Mouse (Mus musculus) intestine, embryonic 16.5 days (tissue): Measurements from ENCODE around the gene Slc7a11. TPM values are rescaled to one million over a fixed set of nuclear protein-coding genes. Genes with fewer than 3 reads are reported as not detected.
A peak's percentile ranks its signal among the peaks of the same experiment; 100 is the strongest.

Experiments used
- ATAC-seq: fragments of 200-750 bp; cut with Nextera tagmentation; 2 replicates; pipeline ENCODE4 v1.8.0; 2017; ENCODE audit warnings: moderate TSS enrichment, moderate library complexity
- H3K27ac ChIP-seq: fragments of 300-500 bp; sonication (generic); 2 replicates; pipeline ENCODE4 v1.5.1; 2014; ENCODE audit warnings: mild to moderate bottlenecking, low read length
- H3K27me3 ChIP-seq: fragments of 300-500 bp; sonication (generic); replicated peaks from 2 replicates; pipeline ENCODE4 v1.6.1; 2014; ENCODE audit warnings: low read length, control low read depth, mixed read lengths; ENCODE audit not compliant: control insufficient read depth, insufficient read depth
- H3K36me3 ChIP-seq: fragments of 300-500 bp; sonication (generic); 2 replicates; pipeline ENCODE4 v1.6.1; 2014; ENCODE audit warnings: low read length, control low read depth; ENCODE audit not compliant: control insufficient read depth, insufficient read depth
- H3K4me1 ChIP-seq: fragments of 300-500 bp; sonication (generic); 2 replicates; pipeline ENCODE4 v1.6.1; 2014; ENCODE audit warnings: low read length, control low read depth, mixed read lengths; ENCODE audit not compliant: control insufficient read depth, insufficient read depth
- H3K4me2 ChIP-seq: fragments of 300-500 bp; sonication (generic); 2 replicates; pipeline ENCODE4 v1.6.1; 2014; ENCODE audit warnings: low read depth, low read length, control low read depth
- H3K4me3 ChIP-seq: fragments of 300-500 bp; sonication (generic); 2 replicates; pipeline ENCODE4 v1.5.1; 2014; ENCODE audit warnings: mild to moderate bottlenecking, low read length
- H3K9ac ChIP-seq: fragments of 300-500 bp; sonication (generic); 2 replicates; pipeline ENCODE4 v1.6.1; 2014; ENCODE audit warnings: low read depth, low read length
- H3K9me3 ChIP-seq: fragments of 300-500 bp; sonication (generic); 2 replicates; pipeline ENCODE4 v1.6.1; 2016; ENCODE audit warnings: low read length, control low read depth; ENCODE audit not compliant: control insufficient read depth
- WGBS: fragments of 180-500 bp; shearing (Covaris S2); extraction: QIAGEN DNeasy Blood & Tissue Kit; methylation state at CpG from one replicate; pipeline ENCODE4 v1.1.7; 2014; 5-methylcytosine and 5-hydroxymethylcytosine counted together
- polyA plus RNA-seq: library from polyadenylated mRNA; unstranded; fragments of >200 nt; fragmentation: Nextera tagmentation; extraction: Ambion mirVana; gene quantifications from 2 replicates; pipeline ENCODE4 v1.2.1, GENCODE M21; 2015

The Slc7a11 gene
- polyA plus RNA-seq, 1 experiment from 2014 or later: 0.18 TPM

- Histone ChIP-seq H3K9me3 (no peaks in the 10 kb centered on the region), H3K4me3 (no peak overlapping the region), H3K36me3 (no peaks in the 10 kb centered on the region), H3K4me1 (no peaks in the 10 kb centered on the region), H3K4me2 (no peak overlapping the region), H3K27me3 (no peaks in the 10 kb centered on the region), H3K9ac (no peak overlapping the region), H3K27ac (no peak overlapping the region)
- no peak for ATAC-seq
These were observed 549.5 kb downstream of the Slc7a11 start for GRCm38 (mm10) chr3:49893945-49894344.

- WGBS: 66% methylated on average over 2 of the region's 2 CpGs
- Histone ChIP-seq H3K9ac (no peak overlapping the region), H3K4me2 (no peak overlapping the region), H3K27me3 (no peaks in the 10 kb centered on the region), H3K4me1 (no peaks in the 10 kb centered on the region), H3K9me3 (no peaks in the 10 kb centered on the region), H3K27ac (no peak overlapping the region), H3K36me3 (no peaks in the 10 kb centered on the region), H3K4me3 (no peak overlapping the region)
- no peak for ATAC-seq
These were observed 556.1 kb downstream of the Slc7a11 start for GRCm38 (mm10) chr3:49887359-49887758.

- no peaks in the 10 kb centered on the region for H3K9me3 ChIP-seq
- H3K4me3 ChIP-seq: no peak overlapping the region
- H3K27me3 ChIP-seq: no peaks in the 10 kb centered on the region
- no peaks in the 10 kb centered on the region for H3K4me1 ChIP-seq
- no peaks in the 10 kb centered on the region for H3K36me3 ChIP-seq
- ATAC-seq: no peak
- WGBS: 60% methylated on average over 8 of the region's 8 CpGs
- no peak overlapping the region for H3K9ac ChIP-seq
- H3K27ac ChIP-seq: no peak overlapping the region
- H3K4me2 ChIP-seq: no peak overlapping the region
These were observed 557.0 kb downstream of the Slc7a11 start for GRCm38 (mm10) chr3:49886220-49886945.

- no peaks in the 10 kb centered on the region for H3K36me3 ChIP-seq
- no peaks in the 10 kb centered on the region for H3K9me3 ChIP-seq
- H3K27ac ChIP-seq: no peak overlapping the region
- no peaks in the 10 kb centered on the region for H3K27me3 ChIP-seq
- ATAC-seq: no peak
- no peak overlapping the region for H3K4me2 ChIP-seq
- H3K4me3 ChIP-seq: no peak overlapping the region
- H3K4me1 ChIP-seq: no peaks in the 10 kb centered on the region
- H3K9ac ChIP-seq: no peak overlapping the region
These were observed 562.9 kb downstream of the Slc7a11 start for GRCm38 (mm10) chr3:49880496-49880895.

GRCm38 (mm10) chr3:49870786-49871185 is 572.6 kb downstream of the Slc7a11 start:
- Histone ChIP-seq H3K4me1 (peaks cover 11% of the 10 kb centered on the region), H3K4me2 (no peak overlapping the region), H3K27me3 (no peaks in the 10 kb centered on the region), H3K27ac (no peak overlapping the region), H3K9me3 (no peaks in the 10 kb centered on the region), H3K9ac (no peak overlapping the region), H3K4me3 (no peak overlapping the region), H3K36me3 (no peaks in the 10 kb centered on the region)
- ATAC-seq: no peak
- 73% methylated on average over 3 of the region's 3 CpGs for WGBS

GRCm38 (mm10) chr3:49867951-49868584 is 575.3 kb downstream of the Slc7a11 start:
- WGBS: 10% methylated on average over 4 of the region's 4 CpGs
- H3K27me3 ChIP-seq: no peaks in the 10 kb centered on the region
- ATAC-seq: peak; percentile 83
- peaks cover 11% of the 10 kb centered on the region for H3K4me1 ChIP-seq
- no peaks in the 10 kb centered on the region for H3K36me3 ChIP-seq
- no peak overlapping the region for H3K4me3 ChIP-seq
- no peaks in the 10 kb centered on the region for H3K9me3 ChIP-seq
- H3K27ac ChIP-seq: peak overlapping the region; percentile 90
- H3K9ac ChIP-seq: no peak overlapping the region
- no peak overlapping the region for H3K4me2 ChIP-seq

GRCm38 (mm10) chr3:49867147-49867950 is 576.1 kb downstream of the Slc7a11 start:
- no peak overlapping the region for H3K4me2 ChIP-seq
- peak; percentile 51 for ATAC-seq
- 25% methylated on average over 7 of the region's 7 CpGs for WGBS

GRCm38 (mm10) chr3:49866061-49866515 is 577.3 kb downstream of the Slc7a11 start:
- Histone ChIP-seq H3K4me2 (peak overlapping the region; percentile 35), H3K36me3 (no peaks in the 10 kb centered on the region), H3K9ac (peak overlapping the region; percentile 58), H3K4me3 (no peak overlapping the region), H3K27ac (peak overlapping the region; percentile 90), H3K27me3 (no peaks in the 10 kb centered on the region), H3K9me3 (no peaks in the 10 kb centered on the region), H3K4me1 (peaks cover 11% of the 10 kb centered on the region)
- WGBS: 34% methylated on average over 11 of the region's 11 CpGs
- peak; percentile 74 for ATAC-seq

More at GRCm38 (mm10) chr3:49867147-49867950, 576.1 kb downstream of the Slc7a11 start:
- Histone ChIP-seq H3K4me1 (peaks cover 11% of the 10 kb centered on the region), H3K4me3 (no peak overlapping the region), H3K9ac (no peak overlapping the region), H3K27ac (peak overlapping the region; percentile 90), H3K27me3 (no peaks in the 10 kb centered on the region), H3K9me3 (no peaks in the 10 kb centered on the region), H3K36me3 (no peaks in the 10 kb centered on the region)

GRCm38 (mm10) chr3:49856797-49857196 is 586.6 kb downstream of the Slc7a11 start:
- Histone ChIP-seq H3K4me3 (no peak overlapping the region), H3K9ac (no peak overlapping the region), H3K27me3 (no peaks in the 10 kb centered on the region), H3K9me3 (no peaks in the 10 kb centered on the region), H3K27ac (no peak overlapping the region), H3K4me1 (no peaks in the 10 kb centered on the region), H3K4me2 (no peak overlapping the region), H3K36me3 (no peaks in the 10 kb centered on the region)
- ATAC-seq: no peak
- WGBS: 45% methylated on average over 4 of the region's 4 CpGs
